Mouse (Mus musculus) gastrocnemius, adult 2 months (tissue): ENCODE data around the gene Prx. TPM values are rescaled to one million over a fixed set of nuclear protein-coding genes. Genes with fewer than 3 reads are reported as not detected.

Experiments used
- DNase-seq: peaks from one replicate; pipeline ENCODE4 v3.0.0; 2022
- H3K27ac ChIP-seq: fragments of 200-600 bp; 2 replicates; pipeline ENCODE4 v1.8.1; 2022; ENCODE audit warnings: mild to moderate bottlenecking
- H3K4me3 ChIP-seq: fragments of 200-600 bp; 2 replicates; pipeline ENCODE4 v1.8.1; 2022; ENCODE audit warnings: mild to moderate bottlenecking, moderate library complexity
- CTCF ChIP-seq: fragments of 200-600 bp; IDR thresholded peaks from 2 replicates; pipeline ENCODE4 v1.8.1; 2022; ENCODE audit warnings: antibody characterized with exemption, mild to moderate bottlenecking, moderate library complexity
- intact Hi-C: fragments of 180-260 bp; cut with DNase I; formaldehyde crosslinking; loops from one replicate; pipeline ENCODE4 v1.15.1; 2025
- total RNA-seq, 2 experiments: library from RNA; stranded (reverse); gene quantifications; 2 replicates each; pipeline ENCODE4 v1.2.3; 2021

Prx gene
- total RNA-seq, 2 experiments from 2014 or later: 3.1 to 4.1 TPM

DNA sequence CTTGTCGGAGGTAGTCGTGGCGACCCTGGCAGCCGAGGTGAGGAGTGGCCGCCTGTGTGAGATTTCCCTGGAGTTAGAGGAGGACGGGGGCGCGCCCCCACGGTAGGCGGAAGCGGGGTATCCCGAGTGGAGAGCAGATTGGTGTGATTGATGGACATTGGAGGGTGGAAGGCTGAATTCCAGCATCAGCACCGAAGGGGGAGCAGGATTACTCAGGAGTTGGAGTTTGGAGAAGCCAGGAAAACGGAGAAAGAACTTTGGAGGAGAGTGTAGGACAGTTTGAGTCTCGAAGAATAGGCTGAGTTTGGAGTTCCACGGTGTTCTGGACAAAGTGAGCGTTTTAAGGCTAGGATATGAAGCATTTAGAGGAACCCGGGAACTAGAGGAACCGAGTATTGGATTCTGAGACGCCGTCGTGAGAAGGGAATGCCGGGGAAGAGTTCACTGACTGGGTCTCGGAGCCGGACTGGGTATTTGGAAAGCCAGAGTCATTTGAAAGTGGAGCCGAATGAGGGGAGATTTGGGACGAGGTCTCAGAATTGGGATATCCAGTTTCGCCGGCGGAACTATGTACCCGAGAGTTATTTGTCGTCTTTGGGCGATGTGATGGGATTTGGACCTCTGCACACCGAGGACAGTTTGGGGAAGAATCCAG, 25.2 kb upstream of the Prx start:
- Histone ChIP-seq H3K27ac (peak overlapping the region; percentile 96), H3K4me3 (peak overlapping the region; percentile 79)
- DNase-seq: no peak
- TF ChIP-seq CTCF: no peak
- intact Hi-C loops: no loop called here

DNA sequence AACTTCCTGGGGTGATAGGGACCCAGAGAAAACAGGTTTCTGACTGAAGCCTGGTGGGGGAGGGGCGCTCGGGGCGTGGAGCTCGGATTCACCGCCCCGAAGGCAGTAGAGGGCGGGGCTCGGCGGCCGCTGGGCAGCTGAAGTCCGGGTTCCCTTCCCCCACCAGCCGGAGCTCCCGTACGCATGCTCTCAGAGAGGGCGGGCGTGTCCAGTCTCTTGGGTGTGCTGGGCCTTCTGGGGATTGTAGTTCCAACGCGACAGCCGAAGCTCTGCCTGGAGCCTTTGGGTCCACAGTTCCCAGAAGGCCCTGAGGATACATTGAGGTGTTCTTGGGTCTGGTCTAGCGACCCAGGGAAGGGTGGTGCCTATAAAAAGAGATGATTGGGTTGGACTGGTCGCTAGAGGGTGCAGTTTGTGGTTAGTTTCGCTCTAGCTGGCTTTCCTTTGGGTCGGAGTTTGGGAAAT, 24.6 kb upstream of the Prx start:
- intact Hi-C loops: no loop called here
- peak; percentile 99 for DNase-seq
- peak overlapping the region; percentile 79 for H3K4me3 ChIP-seq
- H3K27ac ChIP-seq: peak overlapping the region; percentile 96
- TF ChIP-seq CTCF: peak; percentile 72

DNA sequence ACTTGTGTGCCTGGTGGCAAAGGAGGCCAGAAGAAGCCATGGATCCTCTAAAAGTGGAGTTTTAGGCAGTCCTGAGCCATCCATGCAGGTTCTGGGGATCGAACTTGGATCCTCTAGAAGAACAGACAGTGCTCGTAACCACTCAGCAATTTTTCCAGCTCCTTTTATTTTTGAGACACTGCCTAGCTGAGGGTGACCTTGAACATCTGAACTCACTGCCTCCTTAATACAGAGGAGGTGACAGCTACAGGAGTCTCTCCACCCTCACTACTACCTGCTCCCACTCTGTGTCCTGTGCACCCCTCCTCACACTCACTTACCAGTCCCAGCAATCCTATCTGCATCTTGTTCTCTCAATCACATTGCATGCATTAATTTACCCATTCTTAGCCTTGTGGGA, 23.5 kb upstream of the Prx start:
- Histone ChIP-seq H3K27ac (peak overlapping the region; percentile 96), H3K4me3 (peak overlapping the region; percentile 79)
- intact Hi-C loops: loop anchor here (5.0 kb wide), 1 partner anchor 52 kb away; no protein-coding TSS in a partner anchor
- TF ChIP-seq CTCF: no peak
- no peak for DNase-seq

DNA sequence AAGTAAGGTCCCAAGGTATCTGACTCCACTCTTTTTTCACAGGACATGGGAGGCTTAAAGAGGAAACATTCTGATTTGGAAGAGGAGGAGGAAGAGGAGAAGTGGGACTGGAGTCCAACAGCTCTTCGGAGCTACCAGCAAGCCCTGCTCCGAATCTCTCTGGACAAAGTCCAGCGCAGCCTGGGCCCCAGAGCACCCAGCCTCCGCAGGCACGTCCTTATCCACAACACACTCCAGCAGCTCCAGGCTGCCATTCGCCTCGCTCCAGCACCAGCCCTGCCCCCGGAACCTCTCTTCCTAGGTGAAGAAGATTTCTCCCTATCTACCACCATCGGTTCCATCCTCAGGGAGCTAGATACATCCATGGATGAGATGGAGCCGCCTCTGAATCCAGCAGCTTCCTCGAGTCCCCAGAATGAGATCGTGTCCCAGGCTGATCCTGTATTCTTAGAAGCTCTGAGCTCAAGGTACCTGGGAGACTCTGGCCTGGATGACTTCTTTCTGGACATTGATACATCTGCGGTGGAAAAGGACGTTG, 23.0 kb upstream of the Prx start:
- Histone ChIP-seq H3K4me3 (no peak overlapping the region), H3K27ac (peak overlapping the region; percentile 96)
- intact Hi-C loops: loop anchor here (5.0 kb wide), 1 partner anchor 51 kb away; no protein-coding TSS in a partner anchor
- no peak for DNase-seq
- no peak for TF ChIP-seq CTCF

DNA sequence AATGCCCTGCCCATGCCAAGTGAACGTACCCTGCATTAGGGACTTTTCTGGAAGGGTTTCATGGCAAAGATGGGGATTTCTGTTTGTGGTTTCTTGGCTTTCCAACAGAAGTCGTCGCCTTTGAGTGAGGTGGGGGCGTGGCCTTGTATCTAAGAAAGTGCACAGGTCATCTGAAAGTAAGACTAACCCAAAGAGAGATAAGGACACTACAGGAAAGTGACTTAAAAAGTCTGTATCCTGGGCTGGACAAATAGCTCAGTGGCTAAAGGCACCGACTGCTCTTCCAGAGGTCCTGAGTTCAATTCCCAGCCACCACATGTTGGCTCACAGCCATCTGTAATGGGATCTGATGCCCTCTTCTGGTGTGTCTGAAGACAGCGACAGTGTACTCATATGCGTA, 20.6 kb upstream of the Prx start:
- no peak for DNase-seq
- intact Hi-C loops: loop anchor here (5.0 kb wide), 1 partner anchor 49 kb away; no protein-coding TSS in a partner anchor
- no peak overlapping the region for H3K4me3 ChIP-seq
- TF ChIP-seq CTCF: no peak
- H3K27ac ChIP-seq: no peak overlapping the region

DNA sequence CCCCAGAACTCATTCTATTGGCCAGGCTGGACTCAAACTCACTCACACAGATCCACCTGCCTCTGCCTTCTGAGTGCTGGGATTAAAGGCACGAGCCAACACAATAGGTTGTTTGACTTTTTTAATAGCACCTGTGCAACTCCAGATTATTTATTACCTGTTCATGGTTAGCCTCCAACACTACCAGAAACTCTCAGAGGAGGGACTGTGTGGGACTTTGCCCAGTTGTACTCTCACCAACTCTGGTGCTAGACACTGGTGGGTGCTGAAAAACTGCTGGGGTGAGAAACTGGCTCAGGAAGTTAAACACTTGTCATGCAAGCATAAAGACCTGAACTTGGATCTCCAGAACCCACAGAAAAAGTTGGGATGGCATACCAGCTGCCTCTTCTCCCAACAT, 19.4 kb upstream of the Prx start:
- H3K4me3 ChIP-seq: no peak overlapping the region
- H3K27ac ChIP-seq: peak overlapping the region; percentile 28; the same call in 1 of the 2 replicates
- no peak for TF ChIP-seq CTCF
- DNase-seq: no peak
- intact Hi-C loops: loop anchor here (5.0 kb wide), 1 partner anchor 48 kb away; no protein-coding TSS in a partner anchor

DNA sequence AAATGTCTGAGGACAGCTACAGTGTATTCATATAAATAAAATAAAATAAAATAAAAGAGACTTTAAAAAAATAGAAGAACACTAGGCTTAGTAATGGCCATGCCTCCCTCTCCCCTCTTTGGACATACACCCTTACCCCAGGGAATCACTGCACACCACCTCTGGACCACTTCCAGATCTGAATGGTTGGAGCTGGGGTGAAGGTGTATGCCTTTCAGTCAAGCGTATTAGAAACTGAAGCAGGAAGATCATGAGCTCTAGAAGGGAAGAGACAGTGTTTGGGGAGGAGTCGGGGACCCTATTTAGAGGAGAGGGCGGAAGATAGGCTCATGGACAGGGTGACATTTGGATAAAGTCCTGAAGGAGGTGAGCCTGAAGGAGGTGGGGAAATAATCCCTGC, 18.6 kb upstream of the Prx start:
- intact Hi-C loops: no loop called here
- DNase-seq: no peak
- peak overlapping the region; percentile 91 for H3K27ac ChIP-seq
- peak overlapping the region; percentile 65 for H3K4me3 ChIP-seq
- TF ChIP-seq CTCF: no peak

DNA sequence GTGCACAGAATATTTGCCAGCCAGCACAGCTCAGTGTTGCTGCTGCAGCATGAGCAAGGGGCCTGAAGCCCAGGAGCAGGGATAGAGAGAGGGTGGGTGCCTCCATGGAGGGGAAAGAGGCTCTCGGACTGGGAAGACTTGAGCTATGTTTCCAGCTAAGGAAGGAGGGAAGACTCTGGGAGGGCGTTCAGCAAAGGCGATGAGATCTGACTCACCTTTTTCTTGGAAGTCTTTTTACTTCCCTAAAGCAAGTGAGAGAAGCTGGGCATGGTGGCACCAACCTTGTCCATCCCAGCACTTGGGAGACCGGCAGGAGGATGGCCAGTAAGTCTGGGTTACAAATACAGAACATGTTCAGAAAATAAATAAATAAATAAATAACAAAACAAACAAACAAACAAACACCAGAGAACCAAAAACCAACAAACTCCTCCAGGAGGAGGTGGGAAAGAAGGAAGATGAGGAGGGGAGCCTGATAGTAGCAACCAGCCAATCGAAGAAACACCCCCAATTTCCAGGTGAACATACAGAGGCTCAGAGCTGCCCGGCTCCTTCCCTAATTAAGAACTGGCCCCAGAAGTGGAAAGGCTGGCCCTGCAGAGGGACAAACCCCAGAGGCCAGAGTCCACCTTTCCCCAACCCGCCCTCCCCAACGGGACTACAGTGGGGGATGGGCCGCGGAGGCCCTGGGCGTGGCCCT, 18.0 kb upstream of the Prx start:
- DNase-seq: no peak
- Histone ChIP-seq H3K4me3 (peak overlapping the region; percentile 65), H3K27ac (peak overlapping the region; percentile 91)
- intact Hi-C loops: no loop called here
- no peak for TF ChIP-seq CTCF

DNA sequence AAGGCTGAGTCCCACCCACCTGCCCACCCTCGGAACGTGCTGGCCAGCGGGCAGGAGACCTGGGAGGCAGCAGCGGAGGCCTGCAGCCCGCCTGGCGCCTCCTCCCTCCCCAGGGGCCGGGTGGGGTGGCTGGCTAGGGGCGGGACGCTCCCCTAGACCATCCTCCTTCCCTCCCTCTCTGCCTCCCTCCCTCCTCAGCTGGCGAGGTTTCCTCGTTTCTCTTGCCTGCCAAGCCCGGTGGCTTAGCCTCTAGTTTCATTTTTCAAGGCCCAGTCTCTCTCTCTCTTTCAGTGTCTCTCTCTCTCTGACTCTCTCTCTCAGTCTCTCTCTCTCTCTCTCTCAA, 17.5 kb upstream of the Prx start:
- Histone ChIP-seq H3K27ac (peak overlapping the region; percentile 91), H3K4me3 (peak overlapping the region; percentile 65)
- intact Hi-C loops: no loop called here
- peak; percentile 98 for DNase-seq
- TF ChIP-seq CTCF: no peak

DNA sequence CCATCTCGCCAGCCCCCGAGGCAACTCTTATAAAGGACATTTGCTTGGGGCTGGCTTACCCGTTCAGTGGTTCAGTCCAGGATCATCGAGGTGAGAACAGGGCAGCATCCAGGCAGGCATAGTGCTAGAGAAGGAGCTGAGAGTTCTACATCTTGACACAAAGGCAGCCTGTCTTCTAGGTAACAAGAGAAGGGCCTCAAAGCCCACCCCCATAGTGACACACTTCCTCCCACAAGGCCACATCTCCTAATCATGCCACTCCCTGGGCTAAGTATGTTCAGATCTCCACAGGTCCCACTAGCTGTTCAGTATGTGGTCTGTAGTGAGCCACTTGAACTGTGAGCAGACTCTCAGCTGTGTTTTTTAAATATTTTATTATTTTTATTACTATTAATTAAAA, 15.3 kb upstream of the Prx start:
- no peak for TF ChIP-seq CTCF
- Histone ChIP-seq H3K4me3 (no peak overlapping the region), H3K27ac (no peak overlapping the region)
- intact Hi-C loops: no loop called here
- no peak for DNase-seq

DNA sequence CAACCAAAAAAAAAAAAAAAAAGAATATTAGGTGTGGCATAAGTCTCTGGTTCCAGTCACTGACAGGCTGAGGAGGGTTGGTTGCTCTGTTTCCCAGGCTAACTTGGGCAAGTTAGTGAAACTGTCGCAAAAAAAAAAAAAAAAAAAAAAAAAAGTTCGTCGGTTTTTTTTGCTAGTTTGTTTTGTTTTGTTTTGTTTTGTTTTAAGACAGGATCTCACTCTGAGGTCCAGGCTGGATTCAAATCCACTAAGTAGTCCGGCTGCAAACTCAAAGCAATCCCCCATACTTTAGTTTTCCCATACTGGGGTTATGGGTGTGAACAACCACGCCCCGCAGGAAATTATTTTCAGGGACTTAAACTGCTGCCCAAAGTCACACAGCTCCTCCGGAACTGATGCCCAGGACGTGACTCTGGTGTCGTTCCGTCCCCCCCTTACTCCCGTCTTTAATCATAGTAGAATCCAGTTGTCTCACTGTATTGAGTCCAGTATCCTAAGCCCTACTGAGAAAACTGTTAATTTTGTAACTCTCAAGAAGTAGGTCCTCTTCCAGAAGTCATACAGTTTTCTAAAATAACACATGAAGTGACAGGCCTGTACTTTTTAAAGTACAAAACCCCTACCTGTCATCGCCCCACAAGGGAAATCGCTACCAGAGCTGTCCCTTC, 12.9 kb upstream of the Prx start:
- H3K4me3 ChIP-seq: peak overlapping the region; percentile 91
- peak; percentile 54 for DNase-seq
- no peak for TF ChIP-seq CTCF
- intact Hi-C loops: no loop called here
- H3K27ac ChIP-seq: peak overlapping the region; percentile 98

DNA sequence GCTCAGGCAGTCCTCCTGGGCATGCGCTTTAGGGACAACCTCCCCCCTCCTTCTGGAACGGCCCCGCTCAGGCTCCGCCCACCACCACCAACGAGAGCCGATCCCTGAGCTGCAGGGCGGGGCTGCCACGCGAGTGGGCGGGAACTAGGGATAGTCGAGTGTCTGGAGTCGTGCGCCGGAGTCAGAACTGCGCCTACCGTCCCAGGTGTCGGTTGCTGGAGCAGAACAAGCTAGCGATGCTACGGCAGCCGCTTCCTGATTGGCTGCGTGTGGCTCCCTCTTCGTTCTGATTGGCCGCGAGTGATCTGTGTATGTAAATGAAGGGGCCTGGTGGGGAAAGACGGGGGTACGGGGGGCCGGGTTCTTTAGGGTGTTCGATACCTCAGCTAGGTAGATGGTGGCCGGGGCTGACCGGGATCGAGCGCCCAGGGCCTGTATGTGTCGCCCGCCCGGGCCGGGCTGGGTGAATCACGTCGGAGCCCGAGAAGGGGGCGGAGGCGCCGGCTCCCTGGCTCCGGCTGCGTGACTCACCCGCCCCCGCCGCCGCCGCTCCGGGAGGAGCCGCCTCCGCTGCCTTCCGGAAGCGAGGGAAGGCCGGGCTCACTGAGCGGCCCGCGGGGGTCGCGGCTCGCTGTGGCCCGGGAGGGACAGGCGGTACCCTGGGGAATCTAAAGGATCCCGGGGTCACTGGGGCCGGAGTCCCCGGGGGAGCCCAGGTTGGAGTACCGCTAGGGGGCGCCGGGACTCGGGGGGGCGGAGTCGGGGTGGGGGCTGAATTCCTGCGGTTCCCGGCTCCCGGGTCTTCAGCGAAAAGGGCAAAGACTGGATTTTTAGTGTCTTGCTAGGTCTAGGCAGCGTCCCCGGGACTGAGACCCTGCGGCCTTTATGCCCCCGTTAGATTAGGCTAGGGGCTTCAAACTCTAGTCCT, 12.1 kb upstream of the Prx start, which contains the start of gene Sertad1:
Gene Sertad1, plus strand, starts transcription at position 141 of the 928 bp plus-strand sequence.
- peak within 1 kb of the TSS; percentile 91 for H3K4me3 ChIP-seq
- peak within 1 kb of the TSS; percentile 98 for H3K27ac ChIP-seq
- TF ChIP-seq CTCF: peak; percentile 84
- DNase-seq: peak; percentile 100
- intact Hi-C loops: no loop called here
